20 mouse cellular contexts compared by ENCODE assay signal in the genomic region with DNA sequence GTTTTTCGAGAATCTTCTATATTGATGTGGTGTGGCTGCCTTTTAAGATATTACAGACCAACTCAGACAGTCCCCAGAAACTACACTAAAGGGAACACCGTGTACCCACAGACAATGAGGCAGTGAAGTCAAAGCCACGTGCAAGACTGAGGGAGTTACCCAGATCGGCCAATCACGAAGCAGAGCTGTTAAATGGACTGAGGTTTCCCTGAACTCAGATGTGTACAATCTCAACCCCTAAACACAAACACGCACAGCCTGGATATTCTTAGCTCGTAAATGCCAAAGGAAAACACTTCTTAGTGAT. TPM values are rescaled to one million over a fixed set of nuclear protein-coding genes. Genes with fewer than 3 reads are reported as not detected.
DNase-seq lines count a peak whose midpoint lies in the region; ATAC-seq and TF ChIP-seq lines count a peak whose summit lies in the region.
"Had no signal": no experiment of that assay in that cellular context is flagged by ENCODE, and none has a peak within 500 bp of the region (broad histone marks: within the 10 kb centered on the region; RNA-seq: fewer than 3 reads in every experiment).

No protein-coding gene starts in this region.

- peak; percentile 48; the same call in 1 of the 2 replicates for ATAC-seq in forebrain, postnatal 0 days
- ATAC-seq in forebrain, embryonic 12.5 days (ENCODE audit: low FRiP score), result no peak
- peak; percentile 13; the same call in 1 of the 2 replicates for ATAC-seq in kidney, embryonic 15.5 days (replicated peaks; ENCODE audit: low FRiP score)
- peak; percentile 57; the same call in 1 of the 2 replicates for ATAC-seq in liver, embryonic 14.5 days (ENCODE audit: insufficient read depth)
- ATAC-seq: inflammation-experienced regulatory T-cells, adult 6 months; midbrain, embryonic 15.5 days had no signal

- H3K9me3 ChIP-seq in forebrain, postnatal 0 days (ENCODE audit: low read length), result no peaks in the 10 kb centered on the region
- no peaks in the 10 kb centered on the region for H3K9me3 ChIP-seq in forebrain, embryonic 12.5 days
- no peaks in the 10 kb centered on the region for H3K9me3 ChIP-seq in kidney, embryonic 15.5 days (replicated peaks)
- H3K9me3 ChIP-seq in liver, embryonic 14.5 days (ENCODE audit: control insufficient read depth, low read length), result no peaks in the 10 kb centered on the region
- H3K9me3 ChIP-seq: embryonic facial prominence, embryonic 15.5 days; forebrain, embryonic 10.5 days; limb, embryonic 12.5 days; midbrain, embryonic 15.5 days had no signal

- H3K4me1 ChIP-seq in forebrain, postnatal 0 days (ENCODE audit: insufficient read depth), result no peaks in the 10 kb centered on the region
- H3K4me1 ChIP-seq in forebrain, embryonic 12.5 days, result no peaks in the 10 kb centered on the region
- peaks cover 8% of the 10 kb centered on the region; the same call in 1 of the 2 replicates for H3K4me1 ChIP-seq in kidney, embryonic 15.5 days
- peaks cover 14 to 32% of the 10 kb centered on the region in 2 experiments for H3K4me1 ChIP-seq in liver, embryonic 14.5 days (replicated peaks; ENCODE audit: control insufficient read depth in 2 of 2, insufficient read depth in 2 of 2, low read length in 1 of 2)
- H3K4me1 ChIP-seq: embryonic facial prominence, embryonic 15.5 days; forebrain, embryonic 10.5 days; limb, embryonic 12.5 days; midbrain, embryonic 15.5 days had no signal

- H3K4me3 ChIP-seq in forebrain, postnatal 0 days (ENCODE audit: low read depth, low read length), result no peak overlapping the region
- no peak overlapping the region for H3K4me3 ChIP-seq in forebrain, embryonic 12.5 days (replicated peaks)
- no peak overlapping the region for H3K4me3 ChIP-seq in kidney, embryonic 15.5 days (replicated peaks)
- H3K4me3 ChIP-seq in liver, embryonic 14.5 days (ENCODE audit: insufficient read depth in 1 of 2, low read depth in 2 of 2, low read length in 2 of 2), result no peak overlapping the region
- H3K4me3 ChIP-seq: embryonic facial prominence, embryonic 15.5 days; forebrain, embryonic 10.5 days; limb, embryonic 12.5 days; midbrain, embryonic 15.5 days had no signal

- no peak for TF ChIP-seq CTCF in forebrain, postnatal 0 days (IDR thresholded peaks at IDR 0.05; ENCODE audit: low read depth)
- no peak for TF ChIP-seq CTCF in liver, embryonic 14.5 days (IDR thresholded peaks at IDR 0.05; ENCODE audit: low read depth)

- no peak overlapping the region for H3K4me2 ChIP-seq in forebrain, postnatal 0 days (ENCODE audit: low read depth)
- H3K4me2 ChIP-seq in forebrain, embryonic 12.5 days, result no peak overlapping the region
- H3K4me2 ChIP-seq in kidney, embryonic 15.5 days, result no peak overlapping the region
- peak overlapping the region; percentile 59 for H3K4me2 ChIP-seq in liver, embryonic 14.5 days (ENCODE audit: low read depth)
- H3K4me2 ChIP-seq: embryonic facial prominence, embryonic 15.5 days; heart, embryonic 11.5 days; limb, embryonic 12.5 days; midbrain, embryonic 15.5 days had no signal

- DNase-seq in forebrain, postnatal 0 days, result no peak
- no peak for DNase-seq in kidney, postnatal 25 days
- peak; percentile 54 for DNase-seq in c-Kit-positive CD71-positive TER-119-negative erythroid progenitor cells, embryonic 14.5 days (ENCODE audit: low read depth)
- DNase-seq in liver, embryonic 14.5 days (ENCODE audit: low read depth in 3 of 3, low spot score in 3 of 3), result peak in 1 of 3 experiments; percentile 65
- DNase-seq in ovary, postnatal 10 days (ENCODE audit: low spot score), result no peak
- no peak for DNase-seq in testis, postnatal 10 days (ENCODE audit: low spot score)
- DNase-seq: adrenal gland, postnatal 25 days; cerebellum, adult 9-10 months; embryo, embryonic 11 days; gastrocnemius, postnatal 36 days; kidney, postnatal 36 days had no signal

- H3K27me3 ChIP-seq in forebrain, postnatal 0 days (ENCODE audit: insufficient read depth, low read length), result no peaks in the 10 kb centered on the region
- no peaks in the 10 kb centered on the region for H3K27me3 ChIP-seq in forebrain, embryonic 12.5 days
- no peaks in the 10 kb centered on the region for H3K27me3 ChIP-seq in kidney, embryonic 15.5 days
- H3K27me3 ChIP-seq in liver, embryonic 14.5 days (ENCODE audit: control insufficient read depth, insufficient read depth, low read length), result no peaks in the 10 kb centered on the region
- H3K27me3 ChIP-seq: embryonic facial prominence, embryonic 15.5 days; limb, embryonic 12.5 days; midbrain, embryonic 15.5 days had no signal

- TF ChIP-seq EP300 in liver, embryonic 14.5 days (IDR thresholded peaks at IDR 0.05; ENCODE audit: low read depth), result no peak

- 74% methylated on average over 7 of the region's 7 CpGs for WGBS in forebrain, postnatal 0 days
- 89% methylated on average over 7 of the region's 7 CpGs for WGBS in forebrain, embryonic 12.5 days
- 69% methylated on average over 7 of the region's 7 CpGs for WGBS in kidney, embryonic 15.5 days
- WGBS in liver, embryonic 14.5 days (ENCODE audit: insufficient replicate concordance), result 50% methylated on average over 7 of the region's 7 CpGs

- H3K36me3 ChIP-seq in forebrain, postnatal 0 days (ENCODE audit: insufficient read depth), result peaks cover 76% of the 10 kb centered on the region
- H3K36me3 ChIP-seq in forebrain, embryonic 12.5 days (replicated peaks), result peaks cover 91% of the 10 kb centered on the region
- peaks cover 76% of the 10 kb centered on the region for H3K36me3 ChIP-seq in kidney, embryonic 15.5 days
- H3K36me3 ChIP-seq in liver, embryonic 14.5 days (replicated peaks; ENCODE audit: control insufficient read depth, insufficient read depth, low read depth), result no peaks in the 10 kb centered on the region

- no peak overlapping the region for H3K9ac ChIP-seq in forebrain, postnatal 0 days
- no peak overlapping the region for H3K9ac ChIP-seq in forebrain, embryonic 12.5 days
- H3K9ac ChIP-seq in kidney, embryonic 15.5 days, result no peak overlapping the region
- no peak overlapping the region; the same call in 1 of the 2 replicates for H3K9ac ChIP-seq in liver, embryonic 14.5 days (replicated peaks)
- H3K9ac ChIP-seq: embryonic facial prominence, embryonic 15.5 days; limb, embryonic 12.5 days; midbrain, embryonic 15.5 days had no signal

- H3K27ac ChIP-seq in forebrain, postnatal 0 days (ENCODE audit: low read depth, low read length), result no peak overlapping the region
- no peak overlapping the region for H3K27ac ChIP-seq in forebrain, embryonic 12.5 days
- peak overlapping the region; percentile 56; the same call in 1 of the 2 replicates for H3K27ac ChIP-seq in kidney, embryonic 15.5 days
- peak overlapping the region; percentile 66 for H3K27ac ChIP-seq in liver, embryonic 14.5 days
- H3K27ac ChIP-seq: embryonic facial prominence, embryonic 15.5 days; forebrain, embryonic 10.5 days; limb, embryonic 12.5 days; macrophage; midbrain, embryonic 15.5 days had no signal

RNA-seq across cellular contexts. Expression of gene Dzip1, which starts 41.1 kb away (rescaled TPM):
- 187 and 205 TPM in 2 replicates for total RNA-seq in forebrain, postnatal 0 days (2014; rRNA removed)
- 30.8 and 48.2 TPM in 2 replicates for polyA plus RNA-seq in forebrain, postnatal 0 days (2015; fragmentation: Nextera tagmentation; extraction: Ambion mirVana)
- 31.3 and 32.1 TPM in 2 replicates for polyA plus RNA-seq in forebrain, embryonic 12.5 days (2016; fragmentation: Nextera tagmentation; extraction: Ambion mirVana)
- 17.6 and 20.1 TPM in 2 replicates for polyA plus RNA-seq in kidney, embryonic 15.5 days (2015; fragmentation: Nextera tagmentation; extraction: Ambion mirVana)
- polyA plus RNA-seq in liver, embryonic 14.5 days (2012; rRNA removed), result 1.0 and 1.5 TPM in 2 replicates
- 1.4 and 1.9 TPM in 2 replicates for polyA plus RNA-seq in liver, embryonic 14.5 days (2014; fragmentation: Nextera tagmentation; extraction: Ambion mirVana)

RNA-seq across cellular contexts. Expression of gene Dnajc3, which starts 53.6 kb away (rescaled TPM):
- 24.1 and 27.0 TPM in 2 replicates for total RNA-seq in forebrain, postnatal 0 days (2014; rRNA removed)
- polyA plus RNA-seq in forebrain, postnatal 0 days (2015; fragmentation: Nextera tagmentation; extraction: Ambion mirVana), result 15.5 and 19.4 TPM in 2 replicates
- polyA plus RNA-seq in forebrain, embryonic 12.5 days (2016; fragmentation: Nextera tagmentation; extraction: Ambion mirVana), result 23.0 and 25.0 TPM in 2 replicates
- 45.8 and 48.9 TPM in 2 replicates for polyA plus RNA-seq in kidney, embryonic 15.5 days (2015; fragmentation: Nextera tagmentation; extraction: Ambion mirVana)
- polyA plus RNA-seq in liver, embryonic 14.5 days (2012; rRNA removed), result 8.0 and 12.7 TPM in 2 replicates
- polyA plus RNA-seq in liver, embryonic 14.5 days (2014; fragmentation: Nextera tagmentation; extraction: Ambion mirVana), result 28.3 and 29.7 TPM in 2 replicates

Comparison
In these comparisons a context has a peak if more than half of its experiments do, and no peak if none do; other contexts are left out.
1. H3K27ac ChIP-seq: peak in kidney, embryonic 15.5 days (single experiment) and liver, embryonic 14.5 days (single experiment); none in forebrain, postnatal 0 days (single experiment) and forebrain, embryonic 12.5 days (single experiment).